ENCODE assay signal across 10 mouse cellular contexts in genomic region chr4:59546285-59547071, GRCm38 (mm10). TPM values are rescaled to one million over a fixed set of nuclear protein-coding genes. Genes with fewer than 3 reads are reported as not detected.
DNase-seq lines count a peak whose midpoint lies in the region; ATAC-seq and TF ChIP-seq lines count a peak whose summit lies in the region.
"Had no signal": no experiment of that assay in that cellular context is flagged by ENCODE, and none has a peak within 500 bp of the region (broad histone marks: within the 10 kb centered on the region; RNA-seq: fewer than 3 reads in every experiment).

No protein-coding gene starts in this region.

- H3K27ac ChIP-seq in limb, embryonic 12.5 days, result no peak overlapping the region
- no peak overlapping the region for H3K27ac ChIP-seq in limb, embryonic 10.5 days
- H3K27ac ChIP-seq in embryonic fibroblast, embryonic 13.5 days (ENCODE audit: insufficient read depth, low read length), result no peak overlapping the region
- H3K27ac ChIP-seq: forebrain, embryonic 12.5 days had no signal

- H3K4me2 ChIP-seq in limb, embryonic 12.5 days, result peak overlapping the region; percentile 71
- peak overlapping the region; percentile 94 for H3K4me2 ChIP-seq in myocyte (ENCODE audit: low read depth)

- no peaks in the 10 kb centered on the region for H3K27me3 ChIP-seq in limb, embryonic 12.5 days
- H3K27me3 ChIP-seq in limb, embryonic 10.5 days (ENCODE audit: low read depth, poor library complexity, severe bottlenecking), result no peaks in the 10 kb centered on the region
- no peaks in the 10 kb centered on the region for H3K27me3 ChIP-seq in myocyte (ENCODE audit: control insufficient read depth, insufficient read depth, insufficient read length)
- H3K27me3 ChIP-seq: forebrain, embryonic 12.5 days had no signal

- no peaks in the 10 kb centered on the region for H3K36me3 ChIP-seq in limb, embryonic 12.5 days
- no peaks in the 10 kb centered on the region for H3K36me3 ChIP-seq in limb, embryonic 10.5 days
- H3K36me3 ChIP-seq in myocyte (ENCODE audit: control insufficient read depth, insufficient read depth), result no peaks in the 10 kb centered on the region
- H3K36me3 ChIP-seq: forebrain, embryonic 12.5 days had no signal

- peaks cover 71% of the 10 kb centered on the region for H3K79me2 ChIP-seq in myocyte (ENCODE audit: control insufficient read depth, insufficient read depth)

- no peak for TF ChIP-seq POLR2A in embryonic fibroblast, embryonic 13.5 days (IDR thresholded peaks at IDR 0.05; ENCODE audit: low read depth, low read length)
- TF ChIP-seq POLR2A in myocyte (IDR thresholded peaks at IDR 0.05; ENCODE audit: insufficient read length, low read depth), result no peak

- H3K9ac ChIP-seq in limb, embryonic 12.5 days (replicated peaks), result no peak overlapping the region
- H3K9ac ChIP-seq: forebrain, embryonic 12.5 days had no signal

- H3ac ChIP-seq in myocyte (ENCODE audit: control insufficient read depth, insufficient read length), result no peak overlapping the region

- WGBS in limb, embryonic 12.5 days, result 60% methylated on average over 7 of the region's 7 CpGs
- 72% methylated on average over 7 of the region's 7 CpGs for WGBS in limb, embryonic 10.5 days

- H3K9me3 ChIP-seq in limb, embryonic 12.5 days, result no peaks in the 10 kb centered on the region
- no peaks in the 10 kb centered on the region for H3K9me3 ChIP-seq in limb, embryonic 10.5 days (replicated peaks)
- H3K9me3 ChIP-seq: forebrain, embryonic 12.5 days had no signal

- TF ChIP-seq CTCF in embryonic fibroblast, embryonic 13.5 days (IDR thresholded peaks at IDR 0.05; ENCODE audit: borderline replicate concordance, insufficient read depth, low read length), result no peak

- no peak overlapping the region for H3K4me3 ChIP-seq in limb, embryonic 12.5 days (replicated peaks)
- no peak overlapping the region for H3K4me3 ChIP-seq in limb, embryonic 10.5 days
- peak overlapping the region; percentile 10; the same call in 1 of the 2 replicates for H3K4me3 ChIP-seq in embryonic fibroblast, embryonic 13.5 days (ENCODE audit: insufficient read depth, low read length)
- H3K4me3 ChIP-seq in myocyte, result peak overlapping the region; percentile 64
- H3K4me3 ChIP-seq: forebrain, embryonic 12.5 days had no signal

- no peak for ATAC-seq in limb, embryonic 12.5 days (ENCODE audit: insufficient number of reproducible peaks, insufficient read depth, low FRiP score, low TSS enrichment, low read depth)

- peaks cover 10% of the 10 kb centered on the region for H3K4me1 ChIP-seq in limb, embryonic 12.5 days (replicated peaks)
- peaks cover 13% of the 10 kb centered on the region for H3K4me1 ChIP-seq in limb, embryonic 10.5 days
- no peaks in the 10 kb centered on the region for H3K4me1 ChIP-seq in embryonic fibroblast, embryonic 13.5 days (ENCODE audit: control insufficient read depth, insufficient read depth, low read length)

- no peak for DNase-seq in limb, embryonic 10.5 days (ENCODE audit: low spot score)
- DNase-seq in MN1 (ENCODE audit: low spot score), result peak; percentile 11
- no peak for DNase-seq in frontal cortex, postnatal 36 days (ENCODE audit: low spot score in 2 of 2)
- DNase-seq in adrenal gland, postnatal 4 days (ENCODE audit: low spot score in 2 of 2), result no peak
- DNase-seq: adrenal gland, postnatal 10 days; right cerebral cortex, postnatal 14 days had no signal

TF ChIP-seq in myocyte, 11 proteins besides CTCF, POLR2A, EP300 and RAD21:
- TF ChIP-seq POLR2AphosphoS2 (IDR thresholded peaks at IDR 0.05; ENCODE audit: insufficient read length, low read depth) (no peak), E2F4 (IDR thresholded peaks at IDR 0.05; ENCODE audit: insufficient read depth) (no peak), MYOD1 (IDR thresholded peaks at IDR 0.05; ENCODE audit: control insufficient read depth in 1 of 3, insufficient read length in 2 of 3, low read depth in 2 of 3) (no peak), REST (IDR thresholded peaks at IDR 0.05; ENCODE audit: insufficient read depth, insufficient read length) (no peak), MYOG (IDR thresholded peaks at IDR 0.05; ENCODE audit: control insufficient read depth in 1 of 3, insufficient read depth in 1 of 3, insufficient read length in 2 of 3, low read depth in 2 of 3) (no peak), MAX (IDR thresholded peaks at IDR 0.05; ENCODE audit: low read depth) (no peak), SRF (IDR thresholded peaks at IDR 0.05; ENCODE audit: control insufficient read depth, insufficient read length, low read depth) (no peak), TCF12 (IDR thresholded peaks at IDR 0.05; ENCODE audit: insufficient read depth, poor library complexity, severe bottlenecking) (no peak)

RNA-seq across cellular contexts. Expression of gene Ptbp3, which starts 2.7 kb away (rescaled TPM):
- polyA plus RNA-seq in limb, embryonic 12.5 days (2016; fragmentation: Nextera tagmentation; extraction: Ambion mirVana), result 39.9 and 42.1 TPM in 2 replicates
- polyA plus RNA-seq in limb, embryonic 10.5 days (2016; fragmentation: Nextera tagmentation; extraction: Ambion mirVana), result 34.4 and 37.4 TPM in 2 replicates
- polyA plus RNA-seq in embryonic fibroblast, embryonic 13.5 days (2011; ENCODE audit: insufficient read length, low read depth, missing spikeins), result 78.3 and 90.7 TPM in 2 replicates
- 7.8 TPM for polyA plus RNA-seq in myocyte (2012; fragmentation: generic; extraction: Trizol)
- total RNA-seq in adrenal gland, postnatal 4 days (2021), result 100 to 1,000 TPM; 147 to 163 TPM

RNA-seq across cellular contexts. Expression of gene Hsdl2, which starts 34.9 kb away (rescaled TPM):
- polyA plus RNA-seq in limb, embryonic 12.5 days (2016; fragmentation: Nextera tagmentation; extraction: Ambion mirVana), result 23.2 and 23.3 TPM in 2 replicates
- 14.5 and 15.3 TPM in 2 replicates for polyA plus RNA-seq in limb, embryonic 10.5 days (2016; fragmentation: Nextera tagmentation; extraction: Ambion mirVana)
- polyA plus RNA-seq in embryonic fibroblast, embryonic 13.5 days (2011; ENCODE audit: insufficient read length, low read depth, missing spikeins), result 20.9 and 21.3 TPM in 2 replicates
- 9.5 TPM for polyA plus RNA-seq in myocyte (2012; fragmentation: generic; extraction: Trizol)
- total RNA-seq in adrenal gland, postnatal 4 days (2021), result 10 to 100 TPM; 64.9 to 67.0 TPM

Comparison
In these comparisons a context has a peak if more than half of its experiments do, and no peak if none do; other contexts are left out.
1. H3K4me3 ChIP-seq: peak in embryonic fibroblast, embryonic 13.5 days (single experiment) and myocyte (single experiment); none in limb, embryonic 12.5 days (single experiment) and limb, embryonic 10.5 days (single experiment).